Mouse (Mus musculus) bone marrow, adult 2 months (tissue): ENCODE data around the gene Mcts2.

Experiments used
- CTCF ChIP-seq: fragments of 200-500 bp; IDR thresholded peaks from 2 replicates; pipeline ENCODE4 v1.5.1; 2011; ENCODE audit warnings: low read length, control low read depth; ENCODE audit not compliant: control insufficient read depth, insufficient read depth
- POLR2A ChIP-seq: fragments of 200-500 bp; IDR thresholded peaks from 2 replicates; pipeline ENCODE4 v1.6.1; 2011; ENCODE audit warnings: low read depth, mild to moderate bottlenecking, control low read depth, low read length, borderline replicate concordance; ENCODE audit not compliant: control insufficient read depth

DNA sequence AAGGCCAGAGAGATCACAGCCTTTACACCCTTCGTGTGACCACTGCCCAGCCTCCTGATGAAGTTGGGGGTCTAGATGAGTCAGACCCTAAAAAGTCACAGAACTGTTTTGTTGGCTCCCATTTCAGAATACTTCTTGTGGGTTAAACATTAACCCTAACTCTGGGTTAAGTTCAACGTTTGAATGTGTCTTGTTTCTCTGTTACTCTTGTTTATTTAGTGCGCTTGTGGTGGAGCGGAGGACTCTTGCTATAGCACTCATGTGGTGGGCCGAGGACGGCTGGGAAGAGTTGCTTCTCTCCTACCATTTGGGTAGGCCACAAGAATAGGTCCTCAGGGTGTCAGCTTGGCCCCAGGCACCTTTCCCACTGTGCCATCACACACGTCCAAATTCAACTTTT lies 41.8 kb downstream of the Mcts2 start:
- no peak for TF ChIP-seq CTCF
- no peak for TF ChIP-seq POLR2A
